Mouse (Mus musculus): Measurements from ENCODE around the gene Mex3a. TPM values are rescaled to one million over a fixed set of nuclear protein-coding genes. Genes with fewer than 3 reads are reported as not detected.
A peak's percentile ranks its signal among the peaks of the same experiment; 100 is the strongest.

The Mex3a gene
- polyA plus RNA-seq, 1 experiment from 2014 or later: 7.3 TPM

DNA sequence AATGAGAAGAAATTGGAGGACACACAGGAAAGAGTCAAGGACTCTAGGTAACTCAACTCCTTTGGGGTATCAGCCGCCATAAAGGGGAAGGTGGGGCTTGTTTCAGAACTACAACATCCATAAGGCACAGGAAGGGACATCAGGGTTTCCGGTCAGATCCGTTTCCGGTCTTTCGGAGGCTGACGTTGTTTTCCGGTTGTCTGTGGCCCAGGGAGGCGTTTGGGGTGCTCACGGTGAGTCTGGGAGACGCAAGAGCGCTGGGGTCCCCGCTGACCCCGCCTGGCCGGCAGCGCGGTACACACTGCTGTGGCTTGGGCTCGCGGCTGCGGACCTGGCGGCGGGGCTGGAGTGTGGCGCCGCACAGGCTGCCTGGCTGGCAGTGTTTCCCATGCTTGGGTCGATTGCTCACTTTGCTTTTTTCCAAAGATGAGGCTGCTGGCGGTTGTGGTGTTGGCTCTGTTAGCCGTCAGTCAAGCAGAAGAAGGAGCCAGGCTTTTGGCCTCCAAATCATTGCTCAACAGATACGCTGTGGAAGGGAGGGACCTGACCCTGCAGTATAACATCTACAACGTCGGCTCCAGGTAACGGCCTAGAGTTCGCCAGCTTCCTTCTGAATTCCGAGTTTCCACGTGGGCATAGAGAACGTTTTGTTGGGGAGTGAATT, 47.4 kb downstream of the Mex3a start:
- WGBS: under 1% methylated on average over 34 of the region's 34 CpGs
- peaks cover 9% of the 10 kb centered on the region for H3K4me1 ChIP-seq (ENCODE audit: control insufficient read depth, insufficient read depth, low read length)
- peak overlapping the region; percentile 71 for H3K27ac ChIP-seq (ENCODE audit: low read length)
- peak overlapping the region; percentile 65 for H3K4me2 ChIP-seq (ENCODE audit: low read depth, low read length)
- H3K27me3 ChIP-seq (replicated peaks; ENCODE audit: control insufficient read depth, insufficient read depth, low read length): no peaks in the 10 kb centered on the region
- peak overlapping the region; percentile 85 for H3K4me3 ChIP-seq (ENCODE audit: low read length)
- no peaks in the 10 kb centered on the region for H3K36me3 ChIP-seq (ENCODE audit: control insufficient read depth, insufficient read depth, low read length)
- peak overlapping the region; percentile 93 for H3K9ac ChIP-seq (ENCODE audit: low read depth, low read length)
- peak; percentile 91 for ATAC-seq
- no peaks in the 10 kb centered on the region for H3K9me3 ChIP-seq (ENCODE audit: control insufficient read depth, low read length)

DNA sequence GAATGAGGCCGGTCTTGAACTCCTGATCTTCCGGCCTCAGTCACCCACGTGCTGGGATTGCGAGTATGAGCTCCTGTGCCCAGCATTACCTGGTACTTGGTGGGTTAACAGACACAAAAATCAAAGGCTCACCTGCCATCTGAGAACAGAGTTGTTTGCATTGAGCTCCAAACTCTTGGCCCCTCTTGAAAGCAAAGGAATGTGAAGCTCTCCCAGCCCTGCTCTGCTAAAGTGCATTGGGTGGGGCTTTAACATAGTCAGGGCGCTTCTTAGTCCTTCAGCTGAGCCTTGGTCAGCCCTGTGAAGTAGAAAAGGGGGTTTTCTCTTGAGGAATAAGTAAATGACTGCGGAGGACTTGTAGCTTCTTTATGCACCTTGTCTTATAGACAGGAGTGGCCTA, 53.6 kb downstream of the Mex3a start:
- no peak for ATAC-seq
- peaks cover 4% of the 10 kb centered on the region; the same call in 1 of the 2 replicates for H3K4me1 ChIP-seq (ENCODE audit: control insufficient read depth, insufficient read depth, low read length)
- no peak overlapping the region for H3K9ac ChIP-seq (ENCODE audit: low read depth, low read length)
- H3K9me3 ChIP-seq (ENCODE audit: control insufficient read depth, low read length): no peaks in the 10 kb centered on the region
- H3K4me2 ChIP-seq (ENCODE audit: low read depth, low read length): no peak overlapping the region
- no peak overlapping the region for H3K27ac ChIP-seq (ENCODE audit: low read length)
- no peak overlapping the region for H3K4me3 ChIP-seq (ENCODE audit: low read length)
- WGBS: 88% methylated on average over 6 of the region's 6 CpGs
- no peaks in the 10 kb centered on the region for H3K27me3 ChIP-seq (replicated peaks; ENCODE audit: control insufficient read depth, insufficient read depth, low read length)
- peaks cover 18% of the 10 kb centered on the region for H3K36me3 ChIP-seq (ENCODE audit: control insufficient read depth, insufficient read depth, low read length)

GRCm38 (mm10) chr3:88586640-88587039, 54.4 kb downstream of the Mex3a start:
- no peaks in the 10 kb centered on the region for H3K4me1 ChIP-seq (ENCODE audit: control insufficient read depth, insufficient read depth, low read length)
- ATAC-seq: no peak
- peaks cover 18% of the 10 kb centered on the region for H3K36me3 ChIP-seq (ENCODE audit: control insufficient read depth, insufficient read depth, low read length)
- no peak overlapping the region for H3K27ac ChIP-seq (ENCODE audit: low read length)
- H3K9me3 ChIP-seq (ENCODE audit: control insufficient read depth, low read length): no peaks in the 10 kb centered on the region
- H3K4me3 ChIP-seq (ENCODE audit: low read length): no peak overlapping the region
- 92% methylated on average over 5 of the region's 5 CpGs for WGBS
- no peak overlapping the region for H3K4me2 ChIP-seq (ENCODE audit: low read depth, low read length)
- no peak overlapping the region for H3K9ac ChIP-seq (ENCODE audit: low read depth, low read length)
- H3K27me3 ChIP-seq (replicated peaks; ENCODE audit: control insufficient read depth, insufficient read depth, low read length): no peaks in the 10 kb centered on the region

GRCm38 (mm10) chr3:88590246-88590645, 58.1 kb downstream of the Mex3a start:
- Histone ChIP-seq H3K27ac (ENCODE audit: low read length) (no peak overlapping the region), H3K4me1 (ENCODE audit: control insufficient read depth, insufficient read depth, low read length) (peaks cover 21% of the 10 kb centered on the region), H3K27me3 (replicated peaks; ENCODE audit: control insufficient read depth, insufficient read depth, low read length) (no peaks in the 10 kb centered on the region), H3K9me3 (ENCODE audit: control insufficient read depth, low read length) (no peaks in the 10 kb centered on the region), H3K9ac (ENCODE audit: low read depth, low read length) (no peak overlapping the region), H3K4me3 (ENCODE audit: low read length) (no peak overlapping the region), H3K4me2 (ENCODE audit: low read depth, low read length) (no peak overlapping the region), H3K36me3 (ENCODE audit: control insufficient read depth, insufficient read depth, low read length) (peaks cover 18% of the 10 kb centered on the region)
- ATAC-seq: no peak
- WGBS: 23% methylated on average over 5 of the region's 5 CpGs

MicroRNAs encoded within 50 kb of the gene (microRNA counts, 519-probe panel; counts per million panel counts)
- 35.7 counts per million for microRNA mmu-miR-1905

Small RNA genes within 50 kb of the gene (microRNA-seq; reads per million reads assigned to microRNA genes)
- not detected for gene Mir1905

Other genes starting within 250 kb of the Mex3a start
- 0.81 TPM in 1 of 2 replicates, not detected in the other for gene Gm38392, start 245.2 kb upstream of the Mex3a start, polyA plus RNA-seq (2015; fragmentation: Nextera tagmentation; extraction: Ambion mirVana)
- gene Tsacc, start 235.4 kb upstream of the Mex3a start, polyA plus RNA-seq (2015; fragmentation: Nextera tagmentation; extraction: Ambion mirVana): 9.7 and 10.8 TPM in 2 replicates
- 470 and 510 TPM in 2 replicates for gene Cct3, start 235.3 kb upstream of the Mex3a start, polyA plus RNA-seq (2015; fragmentation: Nextera tagmentation; extraction: Ambion mirVana)
- 365 and 416 TPM in 2 replicates for gene Glmp, start 207.4 kb upstream of the Mex3a start, polyA plus RNA-seq (2015; fragmentation: Nextera tagmentation; extraction: Ambion mirVana)
- gene Tmem79, start 196.2 kb upstream of the Mex3a start, polyA plus RNA-seq (2015; fragmentation: Nextera tagmentation; extraction: Ambion mirVana): 23.8 and 29.4 TPM in 2 replicates
- gene Smg5, start 196.1 kb upstream of the Mex3a start, polyA plus RNA-seq (2015; fragmentation: Nextera tagmentation; extraction: Ambion mirVana): 34.2 and 34.7 TPM in 2 replicates
- gene Paqr6, start 167.8 kb upstream of the Mex3a start, polyA plus RNA-seq (2015; fragmentation: Nextera tagmentation; extraction: Ambion mirVana): 4.4 and 5.1 TPM in 2 replicates
- 2.2 and 5.3 TPM in 2 replicates for gene Bglap3, start 159.7 kb upstream of the Mex3a start, polyA plus RNA-seq (2015; fragmentation: Nextera tagmentation; extraction: Ambion mirVana)
- not detected in 2 replicates for gene Bglap2, start 153.7 kb upstream of the Mex3a start, polyA plus RNA-seq (2015; fragmentation: Nextera tagmentation; extraction: Ambion mirVana)
- 0.69 TPM in 1 of 2 replicates, not detected in the other for gene Bglap, start 147.9 kb upstream of the Mex3a start, polyA plus RNA-seq (2015; fragmentation: Nextera tagmentation; extraction: Ambion mirVana)
- 112 and 129 TPM in 2 replicates for gene Pmf1, start 122.1 kb upstream of the Mex3a start, polyA plus RNA-seq (2015; fragmentation: Nextera tagmentation; extraction: Ambion mirVana)
- gene Slc25a44, start 107.3 kb upstream of the Mex3a start, polyA plus RNA-seq (2015; fragmentation: Nextera tagmentation; extraction: Ambion mirVana): 20.4 and 21.8 TPM in 2 replicates
- 60.9 and 71.1 TPM in 2 replicates for gene Sema4a, start 71.2 kb upstream of the Mex3a start, polyA plus RNA-seq (2015; fragmentation: Nextera tagmentation; extraction: Ambion mirVana)
- gene Lmna, start 22.4 kb upstream of the Mex3a start, polyA plus RNA-seq (2015; fragmentation: Nextera tagmentation; extraction: Ambion mirVana): 126 and 127 TPM in 2 replicates
- 102 and 109 TPM in 2 replicates for gene Rab25, start 15.9 kb downstream of the Mex3a start, polyA plus RNA-seq (2015; fragmentation: Nextera tagmentation; extraction: Ambion mirVana)
- 244 and 256 TPM in 2 replicates for gene Lamtor2, start 20.7 kb downstream of the Mex3a start, polyA plus RNA-seq (2015; fragmentation: Nextera tagmentation; extraction: Ambion mirVana)
- gene Ubqln4, start 21.4 kb downstream of the Mex3a start, polyA plus RNA-seq (2015; fragmentation: Nextera tagmentation; extraction: Ambion mirVana): 37.2 and 38.9 TPM in 2 replicates
- gene Ssr2, start 43.5 kb downstream of the Mex3a start, polyA plus RNA-seq (2015; fragmentation: Nextera tagmentation; extraction: Ambion mirVana): 371 and 377 TPM in 2 replicates
- gene Arhgef2, start 73.6 kb downstream of the Mex3a start, polyA plus RNA-seq (2015; fragmentation: Nextera tagmentation; extraction: Ambion mirVana): 41.5 and 43.7 TPM in 2 replicates
- not detected in 2 replicates for gene Rxfp4, start 120.7 kb downstream of the Mex3a start, polyA plus RNA-seq (2015; fragmentation: Nextera tagmentation; extraction: Ambion mirVana)
- gene Khdc4, start 153.4 kb downstream of the Mex3a start, polyA plus RNA-seq (2015; fragmentation: Nextera tagmentation; extraction: Ambion mirVana): 61.1 and 61.5 TPM in 2 replicates
- 48.9 and 50.3 TPM in 2 replicates for gene Rit1, start 184.4 kb downstream of the Mex3a start, polyA plus RNA-seq (2015; fragmentation: Nextera tagmentation; extraction: Ambion mirVana)
- gene Syt11, start 242.8 kb downstream of the Mex3a start, polyA plus RNA-seq (2015; fragmentation: Nextera tagmentation; extraction: Ambion mirVana): 15.8 and 18.8 TPM in 2 replicates